Mouse (Mus musculus): Measurements from ENCODE around the gene Nol12.

Nol12 gene

GRCm38 (mm10) chr15:78948152-78948725 is 13.5 kb downstream of the Nol12 start:
- no peak for DNase-seq (ENCODE audit: low spot score)

DNA sequence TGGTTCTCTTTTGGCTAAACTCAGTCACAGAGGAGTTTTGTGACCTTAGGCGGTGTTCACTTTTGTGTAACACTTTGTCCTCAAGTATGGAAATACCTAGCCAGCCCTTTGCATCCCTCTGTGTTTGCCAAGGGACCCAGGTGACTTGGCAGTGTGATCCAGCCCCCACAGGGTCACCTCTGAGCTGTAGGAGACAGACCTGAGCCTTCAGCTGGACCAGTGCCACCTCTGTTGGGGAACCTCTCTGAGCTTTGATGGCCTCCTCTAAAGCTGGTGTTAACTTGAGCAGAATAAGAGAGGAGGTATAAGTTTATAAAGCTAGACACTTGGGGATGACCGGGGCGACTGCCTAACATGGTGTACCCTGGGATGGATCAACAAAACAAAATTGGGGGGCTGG is 14.2 kb downstream of the Nol12 start:
- no peak for DNase-seq (ENCODE audit: low spot score)

GRCm38 (mm10) chr15:78955663-78956062 is 20.9 kb downstream of the Nol12 start:
- no peak for DNase-seq (ENCODE audit: low spot score)

DNA sequence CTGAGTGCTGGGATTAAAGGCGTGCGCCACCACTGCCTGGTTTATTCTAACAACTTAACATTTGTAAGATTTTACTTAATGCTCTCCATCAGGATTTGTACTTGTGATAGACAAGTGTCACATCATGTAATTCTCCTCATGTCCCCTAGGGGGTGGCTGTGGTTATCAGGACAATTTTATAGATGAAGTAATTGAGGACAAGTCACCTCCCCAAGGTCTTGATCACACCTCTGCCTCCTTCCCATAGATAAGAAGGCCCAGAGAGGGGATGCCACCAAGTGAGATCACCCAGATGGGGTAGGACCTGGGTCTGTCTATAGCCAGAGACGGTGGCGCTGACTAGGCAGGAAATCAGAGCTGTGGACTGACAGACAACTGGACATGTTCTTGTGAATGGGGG is 21.6 kb downstream of the Nol12 start:
- no peak for DNase-seq (ENCODE audit: low spot score)

DNA sequence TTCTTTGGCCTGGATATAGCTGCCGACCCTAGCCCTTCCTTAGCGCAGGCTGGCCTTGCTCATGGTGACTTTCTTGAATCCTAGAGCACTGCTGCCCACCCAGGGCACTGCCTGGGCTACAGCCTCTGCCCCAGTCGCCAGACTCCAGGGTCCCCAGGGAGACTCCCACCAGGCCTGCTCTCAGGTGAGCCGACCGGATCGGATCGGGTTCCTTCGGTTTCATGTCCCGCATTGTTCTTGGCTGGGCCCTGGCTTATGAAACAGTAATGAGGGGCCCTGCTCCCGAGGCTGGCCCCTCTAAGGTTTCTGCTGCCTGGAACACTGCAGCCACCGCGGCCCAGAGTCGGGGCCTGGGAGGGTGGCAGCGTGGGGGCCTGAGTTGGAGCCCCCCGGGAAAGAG is 22.3 kb downstream of the Nol12 start:
- no peak for DNase-seq (ENCODE audit: low spot score)

GRCm38 (mm10) chr15:78959537-78959936 is 24.8 kb downstream of the Nol12 start:
- DNase-seq (ENCODE audit: low spot score) = no peak

DNA sequence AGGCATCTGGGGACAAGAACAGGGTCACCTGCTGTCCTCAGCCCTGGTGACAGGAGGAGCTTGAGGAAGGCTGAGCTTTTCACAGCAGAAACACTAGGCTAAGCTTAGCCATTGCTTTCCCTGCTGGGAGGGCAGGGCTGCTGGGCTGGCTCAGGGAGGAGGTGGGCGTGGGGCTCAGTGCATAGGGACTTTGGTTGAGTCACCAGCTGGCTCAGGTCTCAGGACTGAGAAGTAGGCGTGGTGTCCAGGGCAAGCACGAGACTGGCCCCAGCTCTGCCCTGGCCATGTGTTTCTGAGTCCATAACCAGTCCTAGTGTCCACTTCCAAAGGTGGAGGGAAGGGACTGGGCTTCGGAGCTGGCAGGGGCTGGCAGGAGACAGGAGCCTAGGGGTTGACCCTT is 25.4 kb downstream of the Nol12 start:
- no peak for DNase-seq (ENCODE audit: low spot score)

DNA sequence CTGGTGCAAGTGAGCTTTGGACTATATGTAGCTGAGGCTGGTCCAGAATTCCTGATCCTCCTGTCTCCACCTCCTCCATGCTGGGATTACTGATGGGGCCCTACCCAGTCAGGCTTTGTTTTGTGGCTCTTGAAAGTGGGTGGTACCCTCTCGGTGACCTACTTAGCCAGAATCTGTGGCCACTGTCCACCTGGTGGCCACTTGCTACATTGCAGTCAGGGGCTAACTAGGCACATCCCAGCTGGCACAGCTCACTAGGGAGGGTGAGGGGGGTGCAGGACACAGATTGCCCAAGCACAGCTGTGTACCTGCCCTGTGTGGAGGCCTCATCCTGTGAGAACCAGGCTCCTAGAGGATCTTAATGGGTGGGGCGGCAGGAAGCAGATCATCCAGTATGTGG is 28.2 kb downstream of the Nol12 start:
- DNase-seq (ENCODE audit: low spot score) = no peak

GRCm38 (mm10) chr15:78971626-78972025 is 36.9 kb downstream of the Nol12 start:
- DNase-seq (ENCODE audit: low spot score) = no peak

DNA sequence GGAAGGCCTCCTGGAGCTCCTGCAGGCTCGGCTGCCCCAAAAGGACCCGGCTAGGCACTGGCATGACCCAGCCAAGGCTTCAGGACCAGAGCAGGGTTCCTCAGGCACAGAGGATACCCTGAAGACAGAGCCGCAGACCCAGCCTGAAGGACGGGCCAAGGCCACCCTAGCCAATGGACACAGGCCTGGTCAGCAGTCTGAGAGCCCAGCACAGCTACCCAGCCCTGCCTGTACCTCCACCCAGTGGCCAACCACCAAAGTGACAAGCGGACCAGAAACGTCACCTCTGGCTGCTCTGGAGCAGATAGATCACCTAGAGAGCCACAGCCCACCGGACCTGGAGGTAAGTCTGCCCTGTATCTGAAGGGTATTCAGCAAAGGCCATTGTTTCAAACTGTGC is 39.2 kb downstream of the Nol12 start:
- no peak for DNase-seq (ENCODE audit: low spot score)

DNA sequence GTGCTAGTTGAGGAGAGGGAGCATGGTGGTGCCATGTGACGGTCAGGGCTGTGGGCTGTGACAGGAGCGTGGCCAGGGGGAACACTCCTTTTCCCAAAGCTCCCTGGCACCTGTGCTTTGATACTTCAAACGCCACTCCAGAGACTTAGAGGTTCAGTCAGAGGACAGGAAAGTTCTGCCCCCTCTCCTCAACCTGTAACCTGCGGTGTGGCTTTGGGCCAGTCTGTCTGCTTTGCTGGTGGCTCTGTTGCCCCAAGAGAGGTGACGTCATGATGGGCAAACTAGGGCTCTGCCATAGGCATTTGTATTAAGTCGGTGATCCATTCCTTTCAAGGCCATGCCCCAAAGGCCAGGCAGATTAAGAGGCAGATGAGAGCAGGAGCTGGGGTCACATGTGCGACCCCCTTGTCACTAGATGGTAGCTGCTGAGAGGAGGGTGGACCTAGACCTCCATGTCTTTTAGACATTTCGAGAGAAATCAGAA is 43.0 kb downstream of the Nol12 start:
- no peak for DNase-seq (ENCODE audit: low spot score)

DNA sequence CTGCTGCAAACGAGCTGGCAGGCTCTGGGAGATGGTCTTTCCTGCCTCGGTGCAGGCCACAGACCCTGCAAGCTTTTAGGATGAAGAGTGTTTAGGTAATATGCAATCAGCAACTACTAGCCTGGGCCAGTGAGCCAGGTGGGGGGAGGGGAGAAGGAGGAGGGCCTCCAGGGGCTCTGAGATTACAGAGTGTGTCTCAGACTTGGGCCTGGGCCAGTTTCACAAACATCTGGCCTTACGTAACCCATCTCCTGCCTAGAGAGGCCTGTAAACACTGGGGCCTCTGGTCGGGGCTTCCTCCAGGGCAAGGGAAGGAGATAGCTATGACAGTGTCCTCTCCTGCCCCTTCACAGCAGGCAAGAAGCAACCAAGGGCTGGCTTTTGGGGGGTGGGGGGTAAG is 44.1 kb downstream of the Nol12 start:
- no peak for DNase-seq (ENCODE audit: low spot score)

GRCm38 (mm10) chr15:78980084-78980483 is 45.4 kb downstream of the Nol12 start:
- no peak for DNase-seq (ENCODE audit: low spot score)

- DNase-seq (ENCODE audit: low spot score) = peak; percentile 75
These were observed 48.1 kb downstream of the Nol12 start for GRCm38 (mm10) chr15:78982658-78983435.

GRCm38 (mm10) chr15:78983436-78984285 is 48.9 kb downstream of the Nol12 start:
- DNase-seq (ENCODE audit: low spot score) = no peak

GRCm38 (mm10) chr15:78984286-78984778 is 49.6 kb downstream of the Nol12 start:
- DNase-seq (ENCODE audit: low spot score) = no peak

GRCm38 (mm10) chr15:78986536-78987220 is 51.9 kb downstream of the Nol12 start:
- no peak for DNase-seq (ENCODE audit: low spot score)

DNA sequence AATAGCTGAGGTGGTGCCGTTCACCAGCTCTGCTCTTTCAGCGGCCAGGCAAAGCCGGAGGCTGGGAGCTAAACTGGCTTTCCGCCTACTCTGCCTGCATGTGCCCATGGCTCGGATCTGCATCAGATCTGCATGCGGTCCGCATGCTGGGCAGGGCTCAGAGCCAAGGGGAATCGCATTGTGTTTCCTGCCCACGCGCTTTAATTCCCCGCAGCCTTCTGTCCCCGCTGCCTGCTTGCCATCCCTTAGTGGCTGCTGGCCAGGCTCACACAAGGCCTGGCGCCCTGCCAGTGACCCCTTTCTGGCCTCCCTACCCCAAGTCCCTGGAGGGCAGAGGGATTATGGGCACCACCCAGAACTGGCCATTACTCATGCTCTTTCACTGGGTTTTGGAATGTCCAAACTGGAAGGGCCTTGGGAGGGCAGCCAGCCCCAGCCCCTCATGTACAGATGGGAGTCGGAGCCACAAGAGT is 53.8 kb downstream of the Nol12 start:
- no peak for DNase-seq (ENCODE audit: low spot score)

GRCm38 (mm10) chr15:78989152-78990092 is 54.7 kb downstream of the Nol12 start:
- no peak for DNase-seq (ENCODE audit: low spot score)

DNA sequence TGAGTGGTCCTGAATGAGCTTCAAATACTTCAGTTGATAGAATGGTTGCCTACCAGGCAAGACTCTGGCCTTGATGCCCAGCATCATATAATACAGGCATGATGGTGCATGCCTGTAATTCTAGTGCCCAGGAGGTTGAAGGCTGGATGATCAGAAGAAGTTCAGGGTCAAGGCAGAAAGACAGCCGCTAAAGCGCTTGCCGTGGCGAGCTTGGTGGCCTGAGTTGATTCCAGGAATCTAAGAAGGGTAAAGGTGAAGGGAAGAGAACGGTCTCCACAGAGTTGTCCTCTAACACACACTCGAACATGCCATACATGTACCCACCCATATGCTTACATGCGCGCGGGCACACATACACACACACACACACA is 55.3 kb downstream of the Nol12 start:
- DNase-seq (ENCODE audit: low spot score) = no peak
